Mouse (Mus musculus): ENCODE measurements at regions not wholly inside any gene's neighbourhood (a gene's known extent, or its start where the extent isn't known, plus 50 kb on each side); places are given as distances from the start of the nearest gene placed in this dataset.

GRCm38 (mm10) chr5:64578536-64578935 lies 224.7 kb upstream of the Klf3 start:
- TF ChIP-seq CTCF (IDR thresholded peaks at IDR 0.05; ENCODE audit: low read depth), result no peak
- Histone ChIP-seq H3K9me3 (ENCODE audit: low read length) (no peaks in the 10 kb centered on the region), H3K4me3 (ENCODE audit: low read depth, low read length) (no peak overlapping the region), H3K36me3 (ENCODE audit: insufficient read depth) (no peaks in the 10 kb centered on the region), H3K4me1 (ENCODE audit: insufficient read depth) (0 out of 2 replicates have a peak, but pooled peaks cover 3% of the 10 kb centered on the region), H3K9ac (no peak overlapping the region), H3K27ac (ENCODE audit: low read depth, low read length) (no peak overlapping the region), H3K4me2 (ENCODE audit: low read depth) (no peak overlapping the region), H3K27me3 (ENCODE audit: insufficient read depth, low read length) (no peaks in the 10 kb centered on the region)
- DNase-seq (no peak), ATAC-seq (no peak)
- 97% methylated on average over 6 of the region's 6 CpGs for WGBS

GRCm38 (mm10) chr5:64579086-64579485 lies 224.1 kb upstream of the Klf3 start:
- ATAC-seq (no peak), DNase-seq (no peak)
- H3K4me2 ChIP-seq (ENCODE audit: low read depth), result no peak overlapping the region
- WGBS, result 44% methylated on average over 5 of the region's 5 CpGs
- no peaks in the 10 kb centered on the region for H3K27me3 ChIP-seq (ENCODE audit: insufficient read depth, low read length)
- H3K27ac ChIP-seq (ENCODE audit: low read depth, low read length), result no peak overlapping the region
- no peaks in the 10 kb centered on the region for H3K9me3 ChIP-seq (ENCODE audit: low read length)
- no peak overlapping the region for H3K9ac ChIP-seq
- 0 out of 2 replicates have a peak, but pooled peaks cover 3% of the 10 kb centered on the region for H3K4me1 ChIP-seq (ENCODE audit: insufficient read depth)
- no peaks in the 10 kb centered on the region for H3K36me3 ChIP-seq (ENCODE audit: insufficient read depth)
- TF ChIP-seq CTCF (IDR thresholded peaks at IDR 0.05; ENCODE audit: low read depth), result no peak
- H3K4me3 ChIP-seq (ENCODE audit: low read depth, low read length), result no peak overlapping the region

DNA sequence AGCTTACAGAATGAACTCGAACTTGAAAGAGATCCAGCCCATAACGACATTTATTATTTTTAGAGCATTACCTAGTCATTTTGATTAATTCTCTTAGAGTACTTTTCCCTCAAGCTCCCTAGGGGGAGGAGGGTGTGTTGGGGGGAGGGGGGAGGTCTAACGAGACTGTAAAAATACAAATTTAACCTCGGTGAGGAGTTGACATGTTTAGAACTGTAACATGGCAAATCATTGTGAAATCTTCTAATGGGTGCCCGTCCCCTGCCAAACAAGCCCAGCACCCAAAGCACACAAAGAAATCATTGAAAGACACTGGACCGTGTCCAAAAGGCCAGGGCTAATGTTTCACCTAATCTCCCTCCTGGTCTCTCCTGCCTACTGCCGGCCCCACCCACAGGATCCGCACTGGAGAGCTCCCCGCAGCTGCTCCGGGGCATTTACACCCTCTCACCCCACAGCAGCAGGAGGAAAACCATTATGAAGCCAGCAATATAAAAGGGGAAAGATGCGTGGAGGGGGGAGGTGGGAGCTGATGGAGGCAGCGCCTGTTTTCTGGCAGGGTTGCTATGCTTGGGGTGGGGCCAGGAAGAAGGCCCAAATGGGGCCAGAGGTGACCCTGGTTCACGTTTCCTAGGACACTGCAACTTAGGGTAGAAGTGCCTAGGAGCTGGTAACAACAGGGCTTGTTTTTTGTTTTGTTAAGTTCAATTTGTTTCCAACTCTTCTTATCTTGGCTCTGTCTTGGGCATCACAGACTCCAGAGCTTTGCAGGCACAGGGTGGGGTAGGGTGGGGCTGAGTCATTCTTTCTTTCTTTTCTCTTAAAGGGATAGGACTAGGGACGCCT lies 223.5 kb upstream of the Klf3 start:
- WGBS, result 7% methylated on average over 14 of the region's 14 CpGs
- Histone ChIP-seq H3K4me1 (ENCODE audit: insufficient read depth) (0 out of 2 replicates have a peak, but pooled peaks cover 3% of the 10 kb centered on the region), H3K9me3 (ENCODE audit: low read length) (no peaks in the 10 kb centered on the region), H3K36me3 (ENCODE audit: insufficient read depth) (no peaks in the 10 kb centered on the region), H3K27me3 (ENCODE audit: insufficient read depth, low read length) (no peaks in the 10 kb centered on the region), H3K27ac (ENCODE audit: low read depth, low read length) (no peak overlapping the region), H3K9ac (no peak overlapping the region), H3K4me2 (ENCODE audit: low read depth) (peak overlapping the region; percentile 30; the same call in 1 of the 2 replicates), H3K4me3 (ENCODE audit: low read depth, low read length) (no peak overlapping the region)
- no peak for TF ChIP-seq CTCF (IDR thresholded peaks at IDR 0.05; ENCODE audit: low read depth)
- peak; percentile 37 for DNase-seq
- peak; percentile 70; the same call in 1 of the 2 replicates for ATAC-seq

DNA sequence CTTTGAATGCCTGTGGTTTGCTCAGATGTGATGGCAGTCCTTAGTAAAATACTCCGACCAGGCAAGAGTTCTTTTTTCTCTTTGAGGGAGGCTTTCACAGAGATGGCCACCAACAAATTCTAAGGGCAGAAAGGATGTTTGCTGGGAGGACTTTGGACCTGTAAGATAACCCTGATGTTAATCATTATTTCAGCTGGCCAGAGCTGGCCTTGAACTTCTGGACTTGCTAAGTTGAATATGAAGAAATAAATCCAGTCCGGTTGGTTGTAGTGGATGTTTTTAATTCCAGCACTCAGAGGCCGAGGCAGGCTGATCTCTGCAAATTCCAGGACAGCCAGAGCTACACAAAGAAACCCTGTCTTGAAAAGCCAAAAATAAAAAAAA lies 222.9 kb upstream of the Klf3 start:
- WGBS, result 83% methylated on average over 3 of the region's 3 CpGs
- H3K4me3 ChIP-seq (ENCODE audit: low read depth, low read length), result no peak overlapping the region
- no peaks in the 10 kb centered on the region for H3K9me3 ChIP-seq (ENCODE audit: low read length)
- no peaks in the 10 kb centered on the region for H3K27me3 ChIP-seq (ENCODE audit: insufficient read depth, low read length)
- TF ChIP-seq CTCF (IDR thresholded peaks at IDR 0.05; ENCODE audit: low read depth), result no peak
- 0 out of 2 replicates have a peak, but pooled peaks cover 3% of the 10 kb centered on the region for H3K4me1 ChIP-seq (ENCODE audit: insufficient read depth)
- DNase-seq, result no peak
- no peak overlapping the region for H3K9ac ChIP-seq
- no peak overlapping the region for H3K4me2 ChIP-seq (ENCODE audit: low read depth)
- H3K36me3 ChIP-seq (ENCODE audit: insufficient read depth), result no peaks in the 10 kb centered on the region
- no peak for ATAC-seq
- H3K27ac ChIP-seq (ENCODE audit: low read depth, low read length), result no peak overlapping the region

GRCm38 (mm10) chr5:64580786-64581445 lies 222.3 kb upstream of the Klf3 start:
- Histone ChIP-seq H3K27ac (ENCODE audit: low read depth, low read length) (no peak overlapping the region), H3K9me3 (ENCODE audit: low read length) (no peaks in the 10 kb centered on the region), H3K36me3 (ENCODE audit: insufficient read depth) (no peaks in the 10 kb centered on the region), H3K4me3 (ENCODE audit: low read depth, low read length) (no peak overlapping the region), H3K4me1 (ENCODE audit: insufficient read depth) (0 out of 2 replicates have a peak, but pooled peaks cover 3% of the 10 kb centered on the region), H3K27me3 (ENCODE audit: insufficient read depth, low read length) (no peaks in the 10 kb centered on the region), H3K4me2 (ENCODE audit: low read depth) (no peak overlapping the region), H3K9ac (no peak overlapping the region)
- no peak for DNase-seq
- TF ChIP-seq CTCF (IDR thresholded peaks at IDR 0.05; ENCODE audit: low read depth), result no peak
- ATAC-seq, result no peak
- 89% methylated on average over 6 of the region's 6 CpGs for WGBS

- DNase-seq, result no peak
These were observed 221.7 kb upstream of the Klf3 start for GRCm38 (mm10) chr5:64581461-64581860.

DNA sequence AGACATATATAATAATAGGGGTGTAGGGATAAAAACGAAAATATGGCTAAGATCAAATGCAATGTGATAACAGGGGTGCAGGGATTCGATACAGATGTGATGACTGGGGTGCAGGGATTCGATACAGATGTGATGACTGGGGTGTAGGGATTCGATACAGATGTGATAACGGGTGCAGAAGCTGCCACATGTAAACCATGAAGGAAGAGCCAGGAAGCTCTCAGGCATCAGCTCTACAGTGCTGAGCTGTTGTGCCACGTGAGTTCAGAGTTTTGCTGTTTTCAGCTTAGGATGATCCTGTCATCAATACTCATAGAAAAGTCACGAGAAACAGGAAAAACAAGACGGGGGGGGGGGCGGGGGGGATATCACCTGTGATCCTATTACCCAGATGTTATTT lies 221.2 kb upstream of the Klf3 start:
- DNase-seq, result no peak
- Histone ChIP-seq H3K27me3 (ENCODE audit: insufficient read depth, low read length) (no peaks in the 10 kb centered on the region), H3K9me3 (ENCODE audit: low read length) (no peaks in the 10 kb centered on the region), H3K27ac (ENCODE audit: low read depth, low read length) (no peak overlapping the region), H3K4me2 (ENCODE audit: low read depth) (no peak overlapping the region), H3K4me1 (ENCODE audit: insufficient read depth) (0 out of 2 replicates have a peak, but pooled peaks cover 3% of the 10 kb centered on the region), H3K9ac (no peak overlapping the region), H3K4me3 (ENCODE audit: low read depth, low read length) (no peak overlapping the region), H3K36me3 (ENCODE audit: insufficient read depth) (no peaks in the 10 kb centered on the region)
- no peak for TF ChIP-seq CTCF (IDR thresholded peaks at IDR 0.05; ENCODE audit: low read depth)
- WGBS, result 74% methylated on average over 9 of the region's 9 CpGs
- ATAC-seq, result no peak

More at GRCm38 (mm10) chr5:64581461-64581860, 221.7 kb upstream of the Klf3 start:
- H3K4me2 ChIP-seq (ENCODE audit: low read depth), result no peak overlapping the region
- no peaks in the 10 kb centered on the region for H3K27me3 ChIP-seq (ENCODE audit: insufficient read depth, low read length)
- H3K9ac ChIP-seq, result no peak overlapping the region
- H3K27ac ChIP-seq (ENCODE audit: low read depth, low read length), result no peak overlapping the region
- no peaks in the 10 kb centered on the region for H3K9me3 ChIP-seq (ENCODE audit: low read length)
- H3K4me3 ChIP-seq (ENCODE audit: low read depth, low read length), result no peak overlapping the region
- TF ChIP-seq CTCF (IDR thresholded peaks at IDR 0.05; ENCODE audit: low read depth), result no peak
- H3K4me1 ChIP-seq (ENCODE audit: insufficient read depth), result 0 out of 2 replicates have a peak, but pooled peaks cover 3% of the 10 kb centered on the region
- H3K36me3 ChIP-seq (ENCODE audit: insufficient read depth), result no peaks in the 10 kb centered on the region
- no peak for ATAC-seq
- 70% methylated on average over 8 of the region's 8 CpGs for WGBS

All from forebrain, postnatal 0 days (tissue).